Mouse (Mus musculus): ENCODE data around the gene Dnaja2.

DNA sequence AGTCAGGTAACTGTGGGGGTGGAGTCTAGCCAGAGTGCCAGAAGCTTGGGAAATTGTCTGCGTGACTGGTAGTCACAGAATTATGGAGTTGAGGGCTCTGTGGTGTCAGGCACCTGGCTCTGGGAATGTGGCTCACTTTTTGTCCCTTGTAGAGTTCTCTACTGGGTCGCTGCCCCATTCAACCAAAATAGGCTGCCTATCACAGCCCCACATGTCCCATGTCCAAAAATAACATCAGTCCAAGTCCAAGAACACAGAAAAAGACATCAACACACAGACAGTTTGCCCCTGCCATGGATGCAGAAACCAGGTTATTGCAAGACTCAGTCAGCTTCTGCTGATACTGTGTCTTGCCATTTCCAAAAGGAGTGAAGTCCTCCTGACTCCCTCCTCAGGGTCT, 33.5 kb upstream of the Dnaja2 start:
- no peak for TF ChIP-seq MAFK (IDR thresholded peaks at IDR 0.05; ENCODE audit: insufficient read depth, low read depth, low read length)
- TF ChIP-seq ZNF384 (IDR thresholded peaks at IDR 0.05; ENCODE audit: low read depth, low read length): no peak
- no peak for TF ChIP-seq ZC3H11A (IDR thresholded peaks at IDR 0.05; ENCODE audit: borderline replicate concordance, low read depth, low read length)

All from ES-E14 (cell line).